Mouse (Mus musculus): ENCODE data around the gene Hfm1. TPM values are rescaled to one million over a fixed set of nuclear protein-coding genes. Genes with fewer than 3 reads are reported as not detected.

The Hfm1 gene
- not detected in 2 replicates for total RNA-seq (2015)
- not detected in 2 replicates for total RNA-seq (2017)

GRCm38 (mm10) chr5:106925488-106926368 is at the start of gene Hfm1:
TSS of gene Hfm1 (minus strand) at chr5:106926321.
- peak; percentile 52 for ATAC-seq (ENCODE audit: poor library complexity, severe bottlenecking)

GRCm38 (mm10) chr5:106973883-106974282 is 47.8 kb upstream of the Hfm1 start:
- ATAC-seq (ENCODE audit: poor library complexity, severe bottlenecking), result no peak

GRCm38 (mm10) chr5:106967578-106967977 is 41.5 kb upstream of the Hfm1 start:
- ATAC-seq (ENCODE audit: poor library complexity, severe bottlenecking), result peak; percentile 14; the same call in 1 of the 2 replicates

GRCm38 (mm10) chr5:106966443-106966842 is 40.3 kb upstream of the Hfm1 start:
- ATAC-seq (ENCODE audit: poor library complexity, severe bottlenecking), result no peak

GRCm38 (mm10) chr5:106964513-106965014 is 38.4 kb upstream of the Hfm1 start:
- ATAC-seq (ENCODE audit: poor library complexity, severe bottlenecking), result peak; percentile 82

GRCm38 (mm10) chr5:106963584-106964512 is 37.7 kb upstream of the Hfm1 start, which contains the start of gene Cdc7:
TSS of gene Cdc7 (plus strand) at chr5:106964322.
- peak; percentile 79 for ATAC-seq (ENCODE audit: poor library complexity, severe bottlenecking)

GRCm38 (mm10) chr5:106960451-106960850 is 34.3 kb upstream of the Hfm1 start:
- no peak for ATAC-seq (ENCODE audit: poor library complexity, severe bottlenecking)

- no peak for ATAC-seq (ENCODE audit: poor library complexity, severe bottlenecking)
Observed at GRCm38 (mm10) chr5:106959031-106959430, 32.9 kb upstream of the Hfm1 start.

- no peak for ATAC-seq (ENCODE audit: poor library complexity, severe bottlenecking)
Observed at GRCm38 (mm10) chr5:106956467-106956866, 30.3 kb upstream of the Hfm1 start.

GRCm38 (mm10) chr5:106948683-106949082 is 22.6 kb upstream of the Hfm1 start:
- ATAC-seq (ENCODE audit: poor library complexity, severe bottlenecking), result no peak

- no peak for ATAC-seq (ENCODE audit: poor library complexity, severe bottlenecking)
Observed at GRCm38 (mm10) chr5:106946342-106946741, 20.2 kb upstream of the Hfm1 start.

GRCm38 (mm10) chr5:106927996-106928395 is 1.9 kb upstream of the Hfm1 start:
- ATAC-seq (ENCODE audit: poor library complexity, severe bottlenecking), result no peak

GRCm38 (mm10) chr5:106926369-106926686 is 207 bp upstream of the Hfm1 start:
- ATAC-seq (ENCODE audit: poor library complexity, severe bottlenecking), result no peak

GRCm38 (mm10) chr5:106919315-106919714 is 6.8 kb downstream of the Hfm1 start:
- no peak for ATAC-seq (ENCODE audit: poor library complexity, severe bottlenecking)

GRCm38 (mm10) chr5:106896879-106897278 is 29.2 kb downstream of the Hfm1 start:
- ATAC-seq (ENCODE audit: poor library complexity, severe bottlenecking), result no peak

- ATAC-seq (ENCODE audit: poor library complexity, severe bottlenecking), result peak; percentile 55
Observed at GRCm38 (mm10) chr5:106891773-106892172, 34.3 kb downstream of the Hfm1 start.

- ATAC-seq (ENCODE audit: poor library complexity, severe bottlenecking), result peak; percentile 88
Observed at GRCm38 (mm10) chr5:106887303-106888071, 38.6 kb downstream of the Hfm1 start.

GRCm38 (mm10) chr5:106885517-106885916 is 40.6 kb downstream of the Hfm1 start:
- ATAC-seq (ENCODE audit: poor library complexity, severe bottlenecking), result no peak

GRCm38 (mm10) chr5:106876438-106876837 is 49.7 kb downstream of the Hfm1 start:
- no peak for ATAC-seq (ENCODE audit: poor library complexity, severe bottlenecking)

- peak; percentile 71 for ATAC-seq (ENCODE audit: poor library complexity, severe bottlenecking)
Observed at GRCm38 (mm10) chr5:106860415-106860814, 65.7 kb downstream of the Hfm1 start.

Measured in megakaryocyte, adult 5-6 weeks (primary cell).